29 mouse cellular contexts compared by ENCODE assay signal in the genomic region with DNA sequence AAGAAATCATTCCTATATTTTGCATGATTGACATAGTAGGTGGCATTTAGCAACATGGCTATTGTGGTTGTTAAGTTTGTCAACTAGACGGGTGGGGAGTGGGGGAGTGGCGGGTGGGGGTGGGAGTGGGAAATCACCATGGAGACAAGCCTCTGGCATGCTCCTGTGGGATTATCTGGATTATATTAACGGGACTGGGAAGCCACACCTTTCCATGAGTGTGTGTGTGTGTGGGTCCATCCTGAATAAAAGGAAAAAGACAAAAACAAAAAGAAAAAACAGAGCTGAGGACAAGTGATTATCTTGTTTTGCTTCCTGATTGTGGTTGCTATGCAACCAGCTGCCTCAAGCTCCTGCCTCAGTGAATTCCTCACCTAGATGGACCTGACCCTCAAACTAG. TPM values are rescaled to one million over a fixed set of nuclear protein-coding genes. Genes with fewer than 3 reads are reported as not detected.
DNase-seq lines count a peak whose midpoint lies in the region; ATAC-seq and TF ChIP-seq lines count a peak whose summit lies in the region.
"Had no signal": no experiment of that assay in that cellular context is flagged by ENCODE, and none has a peak within 500 bp of the region (broad histone marks: within the 10 kb centered on the region; RNA-seq: fewer than 3 reads in every experiment).

No protein-coding gene starts in this region.

- H3K4me2 ChIP-seq in heart, embryonic 16.5 days (ENCODE audit: low read depth, low read length) = no peak overlapping the region
- no peak overlapping the region for H3K4me2 ChIP-seq in liver, embryonic 11.5 days
- H3K4me2 ChIP-seq in liver, postnatal 0 days (ENCODE audit: low read depth, low read length) = no peak overlapping the region
- no peak overlapping the region for H3K4me2 ChIP-seq in midbrain, embryonic 16.5 days (ENCODE audit: low read length)
- H3K4me2 ChIP-seq in midbrain, postnatal 0 days (ENCODE audit: low read depth, low read length, poor library complexity, severe bottlenecking) = no peak overlapping the region
- H3K4me2 ChIP-seq: embryonic facial prominence, embryonic 13.5 days; forebrain, embryonic 12.5 days; forebrain, embryonic 15.5 days; heart, embryonic 11.5 days; heart, embryonic 15.5 days; hindbrain, embryonic 14.5 days had no signal

- no peak for TF ChIP-seq EP300 in liver, postnatal 0 days (IDR thresholded peaks at IDR 0.05; ENCODE audit: low read depth)

- H3K4me3 ChIP-seq in heart, embryonic 16.5 days (ENCODE audit: low read length) = no peak overlapping the region
- H3K4me3 ChIP-seq in liver, embryonic 11.5 days (ENCODE audit: low read depth, low read length) = no peak overlapping the region
- no peak overlapping the region for H3K4me3 ChIP-seq in liver, postnatal 0 days (ENCODE audit: low read depth, low read length)
- H3K4me3 ChIP-seq in midbrain, embryonic 16.5 days (ENCODE audit: low read depth, low read length) = no peak overlapping the region
- no peak overlapping the region for H3K4me3 ChIP-seq in midbrain, postnatal 0 days (ENCODE audit: low read depth, low read length)
- H3K4me3 ChIP-seq: embryonic facial prominence, embryonic 10.5 days; embryonic facial prominence, embryonic 13.5 days; erythroblast, embryonic 14.5 days; forebrain, embryonic 12.5 days; forebrain, embryonic 15.5 days; heart, adult 2 months; heart, embryonic 15.5 days had no signal

- no peak overlapping the region for H3K9ac ChIP-seq in heart, embryonic 16.5 days (ENCODE audit: low read length)
- no peak overlapping the region for H3K9ac ChIP-seq in liver, embryonic 11.5 days (ENCODE audit: low read depth, low read length)
- H3K9ac ChIP-seq in liver, postnatal 0 days (replicated peaks) = no peak overlapping the region
- no peak overlapping the region for H3K9ac ChIP-seq in midbrain, embryonic 16.5 days (ENCODE audit: low read depth, low read length)
- H3K9ac ChIP-seq in midbrain, postnatal 0 days (replicated peaks; ENCODE audit: low read length, poor library complexity, severe bottlenecking) = no peak overlapping the region
- H3K9ac ChIP-seq: embryonic facial prominence, embryonic 13.5 days; forebrain, embryonic 12.5 days; forebrain, embryonic 15.5 days; heart, embryonic 15.5 days; hindbrain, embryonic 14.5 days had no signal

- DNase-seq in heart, postnatal 10 days = no peak
- peak; percentile 26 for DNase-seq in liver, embryonic 11.5 days (ENCODE audit: low spot score)
- no peak for DNase-seq in liver, postnatal 0 days
- no peak for DNase-seq in midbrain, postnatal 0 days (ENCODE audit: low spot score)
- DNase-seq in R1 (ENCODE audit: low read depth, low spot score) = peak; percentile 32
- DNase-seq in urinary bladder, postnatal 4 days (ENCODE audit: low spot score in 2 of 2) = no peak
- DNase-seq: adrenal gland, adult 8-10 months; adrenal gland, postnatal 25 days; cerebellum, adult 11-12 months; cerebellum, adult 8-10 months; cerebellum, postnatal 10 days; cerebellum, postnatal 36 days; embryo, embryonic 11 days; gastrocnemius, postnatal 25 days; heart, adult 2 months had no signal

- TF ChIP-seq CTCF in liver, postnatal 0 days (IDR thresholded peaks at IDR 0.05; ENCODE audit: low read depth) = no peak
- no peak for TF ChIP-seq CTCF in midbrain, postnatal 0 days (IDR thresholded peaks at IDR 0.05)

- no peaks in the 10 kb centered on the region for H3K4me1 ChIP-seq in heart, embryonic 16.5 days (ENCODE audit: control insufficient read depth, insufficient read depth, low read length)
- no peaks in the 10 kb centered on the region for H3K4me1 ChIP-seq in liver, embryonic 11.5 days (replicated peaks; ENCODE audit: control insufficient read depth, insufficient read depth, low read length)
- no peaks in the 10 kb centered on the region for H3K4me1 ChIP-seq in liver, postnatal 0 days (ENCODE audit: insufficient read depth)
- no peaks in the 10 kb centered on the region for H3K4me1 ChIP-seq in midbrain, embryonic 16.5 days (ENCODE audit: control insufficient read depth, insufficient read depth, low read length)
- no peaks in the 10 kb centered on the region for H3K4me1 ChIP-seq in midbrain, postnatal 0 days (ENCODE audit: insufficient read depth, low read length)
- H3K4me1 ChIP-seq: embryonic facial prominence, embryonic 13.5 days; forebrain, embryonic 15.5 days; heart, embryonic 15.5 days had no signal

- no peaks in the 10 kb centered on the region for H3K36me3 ChIP-seq in heart, embryonic 16.5 days (ENCODE audit: control insufficient read depth, insufficient read depth)
- H3K36me3 ChIP-seq in liver, embryonic 11.5 days (ENCODE audit: control insufficient read depth, insufficient read depth, low read length) = no peaks in the 10 kb centered on the region
- no peaks in the 10 kb centered on the region for H3K36me3 ChIP-seq in liver, postnatal 0 days (replicated peaks; ENCODE audit: insufficient read depth, low read length)
- no peaks in the 10 kb centered on the region for H3K36me3 ChIP-seq in midbrain, embryonic 16.5 days (ENCODE audit: control insufficient read depth, insufficient read depth, low read length)
- H3K36me3 ChIP-seq in midbrain, postnatal 0 days (ENCODE audit: insufficient read depth, low read length) = no peaks in the 10 kb centered on the region
- H3K36me3 ChIP-seq: embryonic facial prominence, embryonic 10.5 days; embryonic facial prominence, embryonic 13.5 days; forebrain, embryonic 12.5 days; forebrain, embryonic 15.5 days; heart, embryonic 15.5 days had no signal

- peak; percentile 41; the same call in 1 of the 2 replicates for ATAC-seq in heart, embryonic 16.5 days (replicated peaks; ENCODE audit: extremely low read depth, insufficient read depth, low FRiP score)
- no peak for ATAC-seq in liver, embryonic 11.5 days (replicated peaks; ENCODE audit: low FRiP score)
- no peak for ATAC-seq in liver, postnatal 0 days
- peak; percentile 50; the same call in 1 of the 2 replicates for ATAC-seq in midbrain, embryonic 16.5 days
- ATAC-seq in midbrain, postnatal 0 days (ENCODE audit: low FRiP score) = no peak
- ATAC-seq: activated CD4-positive, CD25-positive, alpha-beta regulatory T cell, adult 4 months; CD4-positive, CD25-positive, alpha-beta regulatory T cell, adult 4 months; forebrain, embryonic 15.5 days; hindbrain, postnatal 0 days; inflammation-experienced regulatory T-cells, adult 6 months had no signal

- WGBS in heart, embryonic 16.5 days = 43% methylated on average over 3 of the region's 3 CpGs
- WGBS in liver, embryonic 11.5 days = 57% methylated on average over 3 of the region's 3 CpGs
- WGBS in liver, postnatal 0 days (ENCODE audit: insufficient replicate concordance) = 53% methylated on average over 3 of the region's 3 CpGs
- WGBS in midbrain, embryonic 16.5 days = 29% methylated on average over 3 of the region's 3 CpGs
- 34% methylated on average over 3 of the region's 3 CpGs for WGBS in midbrain, postnatal 0 days

- intact Hi-C loops in heart, postnatal 10 days (cut with DNase I) = no loop called here

- no peak overlapping the region for H3K27ac ChIP-seq in heart, embryonic 16.5 days (ENCODE audit: low read length)
- no peak overlapping the region for H3K27ac ChIP-seq in liver, embryonic 11.5 days (ENCODE audit: low read depth, low read length)
- H3K27ac ChIP-seq in liver, postnatal 0 days (ENCODE audit: low read depth) = no peak overlapping the region
- no peak overlapping the region for H3K27ac ChIP-seq in midbrain, embryonic 16.5 days (ENCODE audit: low read length)
- no peak overlapping the region for H3K27ac ChIP-seq in midbrain, postnatal 0 days (ENCODE audit: low read depth, low read length)
- H3K27ac ChIP-seq: embryonic facial prominence, embryonic 10.5 days; embryonic facial prominence, embryonic 13.5 days; forebrain, embryonic 12.5 days; forebrain, embryonic 15.5 days; heart, adult 2 months; heart, embryonic 15.5 days; hindbrain, embryonic 14.5 days; hindbrain, postnatal 0 days had no signal

- H3K27me3 ChIP-seq in heart, embryonic 16.5 days (ENCODE audit: control insufficient read depth, insufficient read depth, low read length) = no peaks in the 10 kb centered on the region
- no peaks in the 10 kb centered on the region for H3K27me3 ChIP-seq in liver, embryonic 11.5 days (replicated peaks; ENCODE audit: control insufficient read depth, insufficient read depth, low read length)
- H3K27me3 ChIP-seq in liver, postnatal 0 days (ENCODE audit: insufficient read depth, low read length) = no peaks in the 10 kb centered on the region
- no peaks in the 10 kb centered on the region for H3K27me3 ChIP-seq in midbrain, embryonic 16.5 days (ENCODE audit: control insufficient read depth, insufficient read depth, low read depth, low read length)
- no peaks in the 10 kb centered on the region for H3K27me3 ChIP-seq in midbrain, postnatal 0 days (ENCODE audit: insufficient read depth, low read length)
- H3K27me3 ChIP-seq: embryonic facial prominence, embryonic 13.5 days; forebrain, embryonic 12.5 days; forebrain, embryonic 15.5 days; heart, embryonic 15.5 days had no signal

- H3K9me3 ChIP-seq in heart, embryonic 16.5 days (replicated peaks; ENCODE audit: control insufficient read depth, low read length) = no peaks in the 10 kb centered on the region
- H3K9me3 ChIP-seq in liver, embryonic 11.5 days (ENCODE audit: control insufficient read depth, low read length) = no peaks in the 10 kb centered on the region
- H3K9me3 ChIP-seq in liver, postnatal 0 days (ENCODE audit: low read length) = no peaks in the 10 kb centered on the region
- H3K9me3 ChIP-seq in midbrain, embryonic 16.5 days (replicated peaks; ENCODE audit: control insufficient read depth, low read length, poor library complexity, severe bottlenecking) = no peaks in the 10 kb centered on the region
- H3K9me3 ChIP-seq in midbrain, postnatal 0 days (ENCODE audit: low read length) = no peaks in the 10 kb centered on the region
- H3K9me3 ChIP-seq: embryonic facial prominence, embryonic 10.5 days; embryonic facial prominence, embryonic 13.5 days; forebrain, embryonic 12.5 days; forebrain, embryonic 15.5 days; heart, embryonic 15.5 days had no signal

RNA-seq across cellular contexts. Expression of gene Myo6, which starts 20.9 kb away (rescaled TPM):
- polyA plus RNA-seq in heart, embryonic 16.5 days (2015; fragmentation: Nextera tagmentation; extraction: Ambion mirVana) = 10.0 and 11.2 TPM in 2 replicates
- total RNA-seq in heart, postnatal 10 days (2021) = 10 to 100 TPM; 17.7 to 18.7 TPM
- polyA plus RNA-seq in liver, embryonic 11.5 days (2014; fragmentation: Nextera tagmentation; extraction: Ambion mirVana) = 7.5 and 8.2 TPM in 2 replicates
- 3.2 and 4.4 TPM in 2 replicates for polyA plus RNA-seq in liver, postnatal 0 days (2015; fragmentation: Nextera tagmentation; extraction: Ambion mirVana)
- 20.3 and 22.7 TPM in 2 replicates for polyA plus RNA-seq in midbrain, embryonic 16.5 days (2015; fragmentation: Nextera tagmentation; extraction: Ambion mirVana)
- total RNA-seq in midbrain, postnatal 0 days (2014; rRNA removed) = 44.6 and 66.6 TPM in 2 replicates
- 24.6 and 25.5 TPM in 2 replicates for polyA plus RNA-seq in midbrain, postnatal 0 days (2015; fragmentation: Nextera tagmentation; extraction: Ambion mirVana)

Comparison
In these comparisons a context has a peak if more than half of its experiments do, and no peak if none do; other contexts are left out.
1. ATAC-seq: peak in heart, embryonic 16.5 days (single experiment) and midbrain, embryonic 16.5 days (single experiment); none in liver, embryonic 11.5 days (single experiment), liver, postnatal 0 days (single experiment) and midbrain, postnatal 0 days (single experiment).
2. DNase-seq: peak in liver, embryonic 11.5 days (single experiment) and R1 (single experiment); none in heart, postnatal 10 days (0 of 2), liver, postnatal 0 days (single experiment), midbrain, postnatal 0 days (single experiment) and urinary bladder, postnatal 4 days (0 of 2).